18 mouse cellular contexts compared by ENCODE assay signal in the genomic region with DNA sequence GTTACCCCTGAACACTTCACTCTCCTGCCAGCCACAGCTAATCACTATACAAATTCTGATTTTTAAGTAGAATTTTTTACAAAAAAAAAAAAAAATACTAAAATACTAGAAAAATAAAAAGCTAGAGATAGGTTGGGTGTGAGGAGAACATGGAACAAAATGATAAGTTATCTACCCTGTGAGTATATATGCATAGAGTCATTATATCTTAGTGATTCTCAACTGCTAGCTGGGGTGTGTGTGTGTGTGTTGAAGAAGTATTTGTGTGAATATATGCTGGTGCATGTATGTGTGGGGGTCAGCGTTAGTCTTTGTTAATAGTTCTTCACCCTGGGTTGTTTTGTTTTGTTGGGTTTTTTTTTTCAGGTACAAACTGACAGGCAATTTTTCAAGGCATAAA.
"Had no signal": no experiment of that assay in that cellular context is flagged by ENCODE, and none has a peak within 500 bp of the region (broad histone marks: within the 10 kb centered on the region; RNA-seq: fewer than 3 reads in every experiment).

No protein-coding gene starts in this region.

- H3K27me3 ChIP-seq: midbrain, embryonic 12.5 days; neural tube, embryonic 13.5 days; neural tube, embryonic 15.5 days had no signal

- H3K4me1 ChIP-seq: midbrain, embryonic 10.5 days; midbrain, embryonic 12.5 days; neural tube, embryonic 13.5 days had no signal

- DNase-seq: lung, adult 18-20 months; lung, embryonic 14.5 days; lung, postnatal 10 days; lung, postnatal 4 days; retina, postnatal 1 day; right cerebral cortex, adult 18-20 months; right cerebral cortex, postnatal 25 days; right cerebral cortex, postnatal 4 days; spleen, adult 18-20 months; thymus, adult 18-20 months; thymus, postnatal 14 days; thymus, postnatal 36 days had no signal

- ATAC-seq: midbrain, embryonic 16.5 days had no signal

- H3K9me3 ChIP-seq: midbrain, embryonic 10.5 days; midbrain, embryonic 12.5 days; neural tube, embryonic 13.5 days; neural tube, embryonic 15.5 days had no signal

- H3K4me3 ChIP-seq: midbrain, embryonic 10.5 days; midbrain, embryonic 12.5 days; myocyte; neural tube, embryonic 13.5 days; neural tube, embryonic 15.5 days had no signal

- H3K4me2 ChIP-seq: lung, embryonic 14.5 days; midbrain, embryonic 12.5 days; neural tube, embryonic 13.5 days; neural tube, embryonic 15.5 days had no signal

- H3K36me3 ChIP-seq: midbrain, embryonic 10.5 days; midbrain, embryonic 12.5 days; neural tube, embryonic 13.5 days; neural tube, embryonic 15.5 days had no signal

- H3K27ac ChIP-seq: midbrain, embryonic 10.5 days; midbrain, embryonic 12.5 days; neural tube, embryonic 13.5 days had no signal

- H3K9ac ChIP-seq: lung, embryonic 14.5 days; midbrain, embryonic 12.5 days; neural tube, embryonic 13.5 days; neural tube, embryonic 15.5 days had no signal
